Mouse (Mus musculus) heart, postnatal 0 days (tissue): ENCODE measurements at regions not wholly inside any gene's neighbourhood (a gene's known extent, or its start where the extent isn't known, plus 50 kb on each side); places are given as distances from the start of the nearest gene placed in this dataset.

Source experiments
- CTCF ChIP-seq: IDR thresholded peaks from 2 replicates; pipeline ENCODE4 v1.5.1; 2016; ENCODE audit warnings: antibody characterized with exemption, control low read depth, low read depth
- EP300 ChIP-seq: IDR thresholded peaks from 2 replicates; pipeline ENCODE4 v1.6.1; 2016; ENCODE audit warnings: antibody characterized with exemption, low read depth

DNA sequence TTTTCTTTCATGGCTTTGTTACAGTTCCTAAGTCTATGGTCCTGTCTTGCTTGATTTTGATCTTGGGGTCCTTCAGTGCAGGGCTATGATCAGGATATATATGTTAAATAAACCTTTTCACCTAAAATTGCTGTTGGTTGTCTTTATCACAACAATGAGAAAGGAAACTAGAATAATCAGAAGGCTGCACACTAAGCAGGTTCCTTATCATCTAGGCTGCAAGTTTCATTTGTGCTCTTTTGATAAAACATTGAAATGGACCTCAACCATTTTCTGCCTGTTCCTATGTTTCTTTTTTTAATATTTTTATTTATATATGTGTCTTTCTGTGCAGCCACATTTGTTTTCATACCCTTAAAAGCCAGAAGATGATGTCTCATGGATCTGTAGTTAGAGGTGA, 137.3 kb upstream of the 1700008P02Rik start:
- no peak for TF ChIP-seq CTCF
- TF ChIP-seq EP300 = no peak
